Mouse (Mus musculus) liver, embryonic 12.5 days (tissue): ENCODE measurements around the gene Ces1a. TPM values are rescaled to one million over a fixed set of nuclear protein-coding genes. Genes with fewer than 3 reads are reported as not detected.

Experiments
- ATAC-seq: fragments of 200-750 bp; cut with Nextera tagmentation; 2 replicates; pipeline ENCODE4 v1.8.0; 2017; ENCODE audit warnings: moderate number of reproducible peaks, mild to moderate bottlenecking, moderate library complexity
- H3K27ac ChIP-seq: fragments of 300-500 bp; sonication (generic); 2 replicates; pipeline ENCODE4 v1.5.1; 2016; ENCODE audit warnings: mild to moderate bottlenecking
- H3K27me3 ChIP-seq: fragments of 300-500 bp; sonication (generic); replicated peaks from 2 replicates; pipeline ENCODE4 v1.6.1; 2016; ENCODE audit warnings: mild to moderate bottlenecking, moderate library complexity
- H3K36me3 ChIP-seq: fragments of 300-500 bp; sonication (generic); 2 replicates; pipeline ENCODE4 v1.6.1; 2016; ENCODE audit warnings: mild to moderate bottlenecking, moderate library complexity
- H3K4me1 ChIP-seq: fragments of 300-500 bp; sonication (generic); 2 replicates; pipeline ENCODE4 v1.6.1; 2016
- H3K4me2 ChIP-seq: fragments of 300-500 bp; sonication (generic); 2 replicates; pipeline ENCODE4 v1.6.1; 2016; ENCODE audit warnings: mild to moderate bottlenecking, moderate library complexity
- H3K4me3 ChIP-seq: fragments of 300-500 bp; sonication (generic); 2 replicates; pipeline ENCODE4 v1.5.1; 2016; ENCODE audit warnings: mild to moderate bottlenecking, moderate library complexity
- H3K9ac ChIP-seq: fragments of 300-500 bp; sonication (generic); 2 replicates; pipeline ENCODE4 v1.6.1; 2016; ENCODE audit warnings: mild to moderate bottlenecking, moderate library complexity
- H3K9me3 ChIP-seq: fragments of 300-500 bp; sonication (generic); replicated peaks from 2 replicates; pipeline ENCODE4 v1.6.1; 2016; ENCODE audit warnings: mild to moderate bottlenecking, moderate library complexity
- WGBS: fragments of 180-500 bp; shearing (Covaris S2); methylation state at CpG from one replicate; pipeline ENCODE4 v1.1.7; 2016; ENCODE audit not compliant: insufficient replicate concordance; 5-methylcytosine and 5-hydroxymethylcytosine counted together
- polyA plus RNA-seq: library from polyadenylated mRNA; unstranded; fragments of >200 nt; fragmentation: Nextera tagmentation; extraction: Ambion mirVana; gene quantifications from 2 replicates; pipeline ENCODE4 v1.2.1, GENCODE M21; 2016

Ces1a gene
- polyA plus RNA-seq, 1 experiment from 2014 or later = not detected

GRCm38 (mm10) chr8:93040776-93041567 lies 7.0 kb downstream of the Ces1a start:
- Histone ChIP-seq H3K27ac (no peak overlapping the region), H3K4me3 (no peak overlapping the region), H3K36me3 (no peaks in the 10 kb centered on the region), H3K4me1 (no peaks in the 10 kb centered on the region), H3K9me3 (no peaks in the 10 kb centered on the region), H3K9ac (no peak overlapping the region), H3K4me2 (no peak overlapping the region), H3K27me3 (no peaks in the 10 kb centered on the region)
- ATAC-seq = no peak
- 62% methylated on average over 4 of the region's 4 CpGs for WGBS

- Histone ChIP-seq H3K27me3 (no peaks in the 10 kb centered on the region), H3K36me3 (no peaks in the 10 kb centered on the region), H3K4me3 (no peak overlapping the region), H3K4me1 (no peaks in the 10 kb centered on the region), H3K27ac (no peak overlapping the region), H3K9me3 (no peaks in the 10 kb centered on the region), H3K9ac (no peak overlapping the region), H3K4me2 (no peak overlapping the region)
- no peak for ATAC-seq
- WGBS = 60% methylated on average over 2 of the region's 2 CpGs
These were observed 7.7 kb downstream of the Ces1a start for GRCm38 (mm10) chr8:93040256-93040655.

GRCm38 (mm10) chr8:93038831-93039230 lies 9.2 kb downstream of the Ces1a start:
- H3K9ac ChIP-seq = no peak overlapping the region
- ATAC-seq = no peak
- H3K4me3 ChIP-seq = no peak overlapping the region
- no peak overlapping the region for H3K4me2 ChIP-seq
- no peaks in the 10 kb centered on the region for H3K4me1 ChIP-seq
- H3K9me3 ChIP-seq = no peaks in the 10 kb centered on the region
- WGBS = 3% methylated on average over 2 of the region's 2 CpGs
- no peaks in the 10 kb centered on the region for H3K27me3 ChIP-seq
- no peaks in the 10 kb centered on the region for H3K36me3 ChIP-seq
- no peak overlapping the region for H3K27ac ChIP-seq

- no peak for ATAC-seq
- Histone ChIP-seq H3K4me2 (no peak overlapping the region), H3K27ac (no peak overlapping the region), H3K4me3 (no peak overlapping the region), H3K36me3 (no peaks in the 10 kb centered on the region), H3K4me1 (no peaks in the 10 kb centered on the region), H3K9ac (no peak overlapping the region), H3K27me3 (no peaks in the 10 kb centered on the region), H3K9me3 (no peaks in the 10 kb centered on the region)
- 38% methylated on average over 2 of the region's 2 CpGs for WGBS
These were observed 17.3 kb downstream of the Ces1a start for GRCm38 (mm10) chr8:93030664-93031063.

GRCm38 (mm10) chr8:93021738-93022137 lies 26.3 kb downstream of the Ces1a start:
- Histone ChIP-seq H3K36me3 (no peaks in the 10 kb centered on the region), H3K4me2 (no peak overlapping the region), H3K27me3 (no peaks in the 10 kb centered on the region), H3K9ac (no peak overlapping the region), H3K4me1 (no peaks in the 10 kb centered on the region), H3K9me3 (no peaks in the 10 kb centered on the region), H3K27ac (no peak overlapping the region), H3K4me3 (no peak overlapping the region)
- no peak for ATAC-seq
- WGBS = 56% methylated on average over 5 of the region's 5 CpGs

- WGBS = 22% methylated on average over 4 of the region's 4 CpGs
- H3K27me3 ChIP-seq = no peaks in the 10 kb centered on the region
These were observed 33.7 kb downstream of the Ces1a start for GRCm38 (mm10) chr8:93014300-93014699.

GRCm38 (mm10) chr8:93012226-93012625 lies 35.8 kb downstream of the Ces1a start:
- WGBS = 64% methylated on average over 6 of the region's 6 CpGs
- H3K9me3 ChIP-seq = no peaks in the 10 kb centered on the region

More at GRCm38 (mm10) chr8:93014300-93014699, 33.7 kb downstream of the Ces1a start:
- ATAC-seq = no peak
- Histone ChIP-seq H3K4me1 (no peaks in the 10 kb centered on the region), H3K9ac (no peak overlapping the region), H3K9me3 (no peaks in the 10 kb centered on the region), H3K4me3 (no peak overlapping the region), H3K27ac (no peak overlapping the region), H3K4me2 (no peak overlapping the region), H3K36me3 (no peaks in the 10 kb centered on the region)

GRCm38 (mm10) chr8:93011439-93011838 lies 36.6 kb downstream of the Ces1a start:
- no peaks in the 10 kb centered on the region for H3K27me3 ChIP-seq
- no peak for ATAC-seq
- H3K4me2 ChIP-seq = no peak overlapping the region
- H3K9me3 ChIP-seq = no peaks in the 10 kb centered on the region
- no peaks in the 10 kb centered on the region for H3K36me3 ChIP-seq
- WGBS = 8% methylated on average over 9 of the region's 9 CpGs
- no peak overlapping the region for H3K9ac ChIP-seq
- no peaks in the 10 kb centered on the region for H3K4me1 ChIP-seq
- no peak overlapping the region for H3K27ac ChIP-seq
- no peak overlapping the region for H3K4me3 ChIP-seq

More at GRCm38 (mm10) chr8:93012226-93012625, 35.8 kb downstream of the Ces1a start:
- no peaks in the 10 kb centered on the region for H3K27me3 ChIP-seq
- no peaks in the 10 kb centered on the region for H3K36me3 ChIP-seq
- H3K27ac ChIP-seq = no peak overlapping the region
- no peak overlapping the region for H3K4me3 ChIP-seq
- H3K9ac ChIP-seq = no peak overlapping the region
- no peak overlapping the region for H3K4me2 ChIP-seq
- no peak for ATAC-seq
- H3K4me1 ChIP-seq = no peaks in the 10 kb centered on the region

GRCm38 (mm10) chr8:93010286-93010685 lies 37.7 kb downstream of the Ces1a start:
- no peaks in the 10 kb centered on the region for H3K27me3 ChIP-seq
- 21% methylated on average over 5 of the region's 5 CpGs for WGBS
- H3K4me3 ChIP-seq = no peak overlapping the region
- no peak overlapping the region for H3K27ac ChIP-seq
- ATAC-seq = no peak
- H3K4me2 ChIP-seq = no peak overlapping the region
- no peaks in the 10 kb centered on the region for H3K36me3 ChIP-seq
- no peaks in the 10 kb centered on the region for H3K4me1 ChIP-seq
- H3K9me3 ChIP-seq = no peaks in the 10 kb centered on the region
- no peak overlapping the region for H3K9ac ChIP-seq

GRCm38 (mm10) chr8:92998600-92998999 lies 49.4 kb downstream of the Ces1a start:
- Histone ChIP-seq H3K4me3 (no peak overlapping the region), H3K4me1 (no peaks in the 10 kb centered on the region), H3K27me3 (no peaks in the 10 kb centered on the region), H3K9ac (no peak overlapping the region), H3K4me2 (no peak overlapping the region), H3K9me3 (no peaks in the 10 kb centered on the region), H3K36me3 (no peaks in the 10 kb centered on the region), H3K27ac (no peak overlapping the region)
- WGBS = 32% methylated on average over 2 of the region's 2 CpGs
- no peak for ATAC-seq

- Histone ChIP-seq H3K27ac (no peak overlapping the region), H3K4me2 (no peak overlapping the region), H3K9me3 (no peaks in the 10 kb centered on the region), H3K27me3 (no peaks in the 10 kb centered on the region), H3K4me1 (no peaks in the 10 kb centered on the region), H3K9ac (no peak overlapping the region), H3K4me3 (no peak overlapping the region), H3K36me3 (no peaks in the 10 kb centered on the region)
- ATAC-seq = no peak
- 34% methylated on average over 5 of the region's 5 CpGs for WGBS
These were observed 51.2 kb downstream of the Ces1a start for GRCm38 (mm10) chr8:92996840-92997239.

- WGBS = 47% methylated on average over 2 of the region's 2 CpGs
- H3K4me2 ChIP-seq = no peak overlapping the region
These were observed 63.6 kb downstream of the Ces1a start for GRCm38 (mm10) chr8:92984376-92984775.

GRCm38 (mm10) chr8:92982491-92982890 lies 65.5 kb downstream of the Ces1a start:
- H3K4me3 ChIP-seq = no peak overlapping the region
- no peaks in the 10 kb centered on the region for H3K27me3 ChIP-seq
- H3K4me1 ChIP-seq = no peaks in the 10 kb centered on the region
- no peaks in the 10 kb centered on the region for H3K9me3 ChIP-seq
- H3K36me3 ChIP-seq = no peaks in the 10 kb centered on the region
- no peak overlapping the region for H3K4me2 ChIP-seq
- 52% methylated on average over 3 of the region's 3 CpGs for WGBS
- H3K27ac ChIP-seq = no peak overlapping the region
- no peak overlapping the region for H3K9ac ChIP-seq
- ATAC-seq = no peak

More at GRCm38 (mm10) chr8:92984376-92984775, 63.6 kb downstream of the Ces1a start:
- no peak overlapping the region for H3K4me3 ChIP-seq
- H3K27me3 ChIP-seq = no peaks in the 10 kb centered on the region
- no peaks in the 10 kb centered on the region for H3K36me3 ChIP-seq
- ATAC-seq = no peak
- H3K9me3 ChIP-seq = no peaks in the 10 kb centered on the region
- no peaks in the 10 kb centered on the region for H3K4me1 ChIP-seq
- H3K9ac ChIP-seq = no peak overlapping the region
- H3K27ac ChIP-seq = no peak overlapping the region
